Mouse (Mus musculus) bone marrow, adult 2 months (tissue): ENCODE results near the gene Cldn16.

ENCODE experiments used
- CTCF ChIP-seq: fragments of 200-500 bp; IDR thresholded peaks from 2 replicates; pipeline ENCODE4 v1.5.1; 2011; ENCODE audit warnings: low read length, control low read depth; ENCODE audit not compliant: control insufficient read depth, insufficient read depth
- POLR2A ChIP-seq: fragments of 200-500 bp; IDR thresholded peaks from 2 replicates; pipeline ENCODE4 v1.6.1; 2011; ENCODE audit warnings: low read depth, mild to moderate bottlenecking, control low read depth, low read length, borderline replicate concordance; ENCODE audit not compliant: control insufficient read depth

- TF ChIP-seq POLR2A: no peak
- no peak for TF ChIP-seq CTCF
Observed at GRCm38 (mm10) chr16:26418616-26419015, 44.3 kb upstream of the Cldn16 start.
